Mouse (Mus musculus): ENCODE results near the gene Emc3.

Gene Emc3

GRCm38 (mm10) chr6:113495071-113495675 lies 36.3 kb downstream of the Emc3 start:
- in situ Hi-C loops (cut with MboI, MseI): no loop called here

DNA sequence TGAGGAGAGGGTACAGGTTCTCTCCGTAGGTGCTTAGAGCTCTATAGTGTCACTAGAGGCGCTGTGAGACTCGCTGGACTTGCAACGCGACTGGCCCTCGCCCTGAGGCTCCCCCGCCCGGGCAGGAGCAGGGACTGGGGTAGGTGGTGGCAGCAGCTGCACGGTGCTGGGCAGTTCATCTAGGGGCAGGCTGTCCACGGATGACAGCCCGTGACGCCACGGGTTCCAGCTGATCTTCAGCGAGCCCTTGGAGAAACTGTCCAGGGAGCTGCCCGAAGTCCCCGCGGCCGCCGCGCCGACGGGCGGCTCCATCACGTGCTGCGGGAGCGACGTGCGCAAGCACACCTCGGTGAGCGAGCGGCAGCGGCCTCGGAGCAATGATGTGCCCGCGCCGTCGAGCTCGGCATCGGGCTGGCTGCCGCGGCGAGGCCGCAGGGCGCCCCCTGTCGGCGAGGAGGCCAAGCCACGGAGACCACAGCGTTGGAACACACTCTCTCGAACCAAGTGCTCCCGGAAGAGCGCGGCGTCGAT lies 37.1 kb downstream of the Emc3 start:
- in situ Hi-C loops (cut with MboI, MseI): loop anchor here (5.0 kb wide), 1 partner anchor 47 kb away; no protein-coding TSS in a partner anchor

- in situ Hi-C loops (cut with MboI, MseI): loop anchor here (5.0 kb wide), 1 partner anchor 45 kb away; no protein-coding TSS in a partner anchor
Observed at GRCm38 (mm10) chr6:113492101-113492864, 39.2 kb downstream of the Emc3 start.

GRCm38 (mm10) chr6:113489410-113489809 lies 42.0 kb downstream of the Emc3 start:
- in situ Hi-C loops (cut with MboI, MseI): no loop called here

- in situ Hi-C loops (cut with MboI, MseI): no loop called here
Observed at GRCm38 (mm10) chr6:113487125-113487576, 44.3 kb downstream of the Emc3 start.

DNA sequence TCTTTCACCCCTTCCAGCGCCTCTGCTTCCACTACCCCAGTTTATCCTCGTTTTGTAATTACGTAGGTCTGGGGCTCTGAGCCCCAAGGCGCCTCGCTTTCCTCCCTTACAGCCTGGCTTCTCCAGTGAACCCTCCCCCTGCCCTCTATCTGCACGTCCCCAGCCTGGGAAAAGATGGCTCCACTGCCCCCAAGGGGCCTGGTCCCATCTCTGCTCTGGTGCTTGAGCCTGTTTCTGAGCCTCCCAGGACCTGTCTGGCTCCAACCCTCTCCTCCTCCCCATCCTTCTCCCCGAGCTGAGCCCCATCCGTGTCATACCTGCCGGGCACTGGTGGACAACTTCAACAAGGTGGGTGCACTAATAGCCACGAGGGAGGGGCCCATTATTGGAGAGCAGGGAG lies 47.7 kb downstream of the Emc3 start:
- in situ Hi-C loops (cut with MboI, MseI): no loop called here

DNA sequence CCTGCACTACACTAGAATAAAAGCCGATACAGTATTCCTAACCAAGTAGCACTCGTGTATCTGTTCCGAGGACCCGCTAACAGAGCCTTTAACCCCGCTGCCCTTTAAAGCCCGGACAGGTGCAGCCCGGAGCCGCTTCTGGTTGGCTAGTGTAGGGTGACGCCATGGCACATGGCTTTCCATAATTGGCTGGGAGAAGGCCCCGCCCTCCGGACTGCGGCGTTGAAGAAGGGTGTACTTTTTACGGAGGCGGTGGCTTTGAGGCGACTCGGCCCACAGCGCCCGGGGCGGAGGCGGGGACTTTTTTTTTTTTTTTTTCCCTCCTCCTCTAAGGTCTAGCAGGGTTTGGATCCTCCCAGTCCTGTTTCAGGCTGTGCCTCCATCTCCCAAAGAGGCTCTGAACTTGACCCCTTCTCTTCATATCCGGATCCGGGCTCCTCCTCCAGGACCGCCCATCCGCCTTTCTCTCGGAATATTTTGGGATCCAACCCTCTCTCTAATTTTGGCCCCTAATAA lies 48.3 kb downstream of the Emc3 start, which contains the start of gene Creld1:
Gene Creld1 (plus strand): TSS at position 198 of the 516 bp plus-strand sequence.
- in situ Hi-C loops (cut with MboI, MseI): no loop called here

DNA sequence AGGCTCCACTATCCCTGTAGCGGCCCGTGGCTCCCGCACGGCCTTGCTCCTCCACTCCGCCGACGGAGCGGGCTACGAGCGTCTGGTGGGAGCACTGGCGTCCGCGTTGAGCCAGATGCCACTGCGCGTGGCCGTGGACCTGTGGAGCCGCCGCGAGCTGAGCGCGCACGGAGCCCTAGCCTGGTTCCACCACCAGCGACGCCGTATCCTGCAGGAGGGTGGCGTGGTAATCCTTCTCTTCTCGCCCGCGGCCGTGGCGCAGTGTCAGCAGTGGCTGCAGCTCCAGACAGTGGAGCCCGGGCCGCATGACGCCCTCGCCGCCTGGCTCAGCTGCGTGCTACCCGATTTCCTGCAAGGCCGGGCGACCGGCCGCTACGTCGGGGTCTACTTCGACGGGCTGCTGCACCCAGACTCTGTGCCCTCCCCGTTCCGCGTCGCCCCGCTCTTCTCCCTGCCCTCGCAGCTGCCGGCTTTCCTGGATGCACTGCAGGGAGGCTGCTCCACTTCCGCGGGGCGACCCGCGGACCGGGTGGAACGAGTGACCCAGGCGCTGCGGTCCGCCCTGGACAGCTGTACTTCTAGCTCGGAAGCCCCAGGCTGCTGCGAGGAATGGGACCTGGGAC lies 48.9 kb downstream of the Emc3 start:
- in situ Hi-C loops (cut with MboI, MseI): no loop called here

DNA sequence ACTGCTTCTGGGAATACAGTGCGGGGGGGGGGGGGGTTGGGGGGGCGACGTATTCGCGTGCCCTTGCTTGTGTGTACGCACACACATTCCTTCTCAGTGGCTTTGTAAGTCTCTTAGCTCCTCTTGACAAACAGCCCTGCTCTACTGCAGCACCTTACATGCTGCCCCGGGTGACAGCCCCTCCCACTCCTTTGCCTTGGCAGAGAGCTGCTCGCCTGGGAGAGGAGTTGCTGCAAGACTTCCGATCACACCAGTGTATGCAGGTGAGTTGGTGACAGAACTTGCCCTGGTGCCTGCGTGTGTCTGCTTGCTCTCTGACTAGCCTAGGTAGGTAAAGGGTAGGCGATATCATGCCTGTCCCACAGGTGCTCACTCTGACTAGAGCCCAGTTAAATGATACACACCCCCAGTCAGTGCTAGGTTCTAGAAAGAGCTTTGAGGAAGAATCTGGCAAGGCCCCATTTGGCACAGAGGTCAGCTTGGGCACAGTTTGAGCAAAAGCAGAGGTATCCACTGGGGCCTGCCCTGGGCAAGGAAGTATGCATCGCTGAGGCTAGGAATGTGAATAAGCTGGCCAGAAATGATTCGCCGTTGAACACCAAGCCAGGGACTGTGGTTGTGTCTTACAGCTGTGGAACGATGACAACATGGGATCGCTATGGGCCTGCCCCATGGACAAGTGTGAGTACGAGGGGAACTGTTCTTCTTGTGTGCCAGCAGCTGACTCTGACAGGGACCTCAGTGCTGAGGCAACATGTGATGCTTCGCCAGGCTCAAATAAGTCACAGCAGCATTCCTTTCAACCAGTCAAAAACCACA lies 50.7 kb downstream of the Emc3 start:
- in situ Hi-C loops (cut with MboI, MseI): no loop called here

DNA sequence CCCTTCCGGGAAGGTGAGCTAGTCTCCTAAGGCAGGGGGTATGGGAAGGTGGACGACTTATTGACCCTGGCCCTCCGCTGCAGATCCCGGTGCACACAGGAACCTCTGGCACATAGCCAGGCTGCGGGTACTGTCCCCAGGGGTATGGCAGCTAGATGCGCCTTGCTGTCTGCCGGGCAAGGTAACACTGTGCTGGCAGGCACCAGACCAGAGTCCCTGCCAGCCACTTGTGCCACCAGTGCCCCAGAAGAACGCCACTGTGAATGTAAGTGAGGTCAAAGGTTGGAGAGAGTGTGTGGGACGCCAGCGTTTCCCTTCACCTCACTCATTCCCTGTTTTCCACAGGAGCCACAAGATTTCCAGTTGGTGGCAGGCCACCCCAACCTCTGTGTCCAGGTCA lies 52.5 kb downstream of the Emc3 start:
- in situ Hi-C loops (cut with MboI, MseI): no loop called here

DNA sequence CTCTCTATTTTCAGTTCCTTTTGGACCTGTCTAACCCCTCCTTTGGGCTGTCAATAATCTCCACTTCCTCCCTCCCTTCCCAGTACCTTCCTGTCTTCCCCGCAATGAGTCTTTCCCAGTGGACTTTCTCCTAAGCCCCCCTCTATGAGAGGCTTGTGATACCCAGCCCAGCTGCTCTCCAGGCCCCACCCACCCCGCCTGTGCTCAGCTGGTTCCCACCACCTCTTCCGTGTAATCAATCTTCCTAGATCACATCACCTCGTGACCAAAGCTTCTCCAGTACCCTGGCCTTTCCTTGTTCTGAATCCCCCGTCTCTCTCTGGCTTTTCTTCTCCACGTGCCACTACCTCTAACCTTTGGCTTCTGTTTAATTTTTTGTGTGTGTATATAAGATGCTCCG lies 54.1 kb downstream of the Emc3 start:
- in situ Hi-C loops (cut with MboI, MseI): no loop called here

GRCm38 (mm10) chr6:113473715-113474114 lies 57.7 kb downstream of the Emc3 start:
- in situ Hi-C loops (cut with MboI, MseI): no loop called here

- in situ Hi-C loops (cut with MboI, MseI): no loop called here
Observed at GRCm38 (mm10) chr6:113473246-113473645, 58.2 kb downstream of the Emc3 start.

DNA sequence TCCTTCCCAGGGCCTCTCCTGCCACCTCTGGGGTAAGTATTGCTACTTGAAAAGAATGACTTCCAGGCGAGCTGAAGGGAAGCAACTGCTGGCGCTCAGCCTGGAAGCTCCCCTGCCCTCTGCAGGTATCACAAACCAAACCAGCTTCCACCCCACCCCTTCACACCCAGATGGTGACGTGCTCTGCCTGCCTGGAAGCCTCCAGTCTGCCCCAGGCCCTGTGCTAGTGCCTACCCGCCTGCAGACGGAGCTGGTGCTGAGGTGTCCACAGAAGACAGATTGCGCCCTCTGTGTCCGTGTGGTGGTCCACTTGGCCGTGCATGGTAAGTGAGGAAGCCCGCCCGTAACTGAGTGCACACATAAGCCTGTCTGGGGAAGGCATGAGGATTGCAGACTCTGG lies 59.4 kb downstream of the Emc3 start:
- in situ Hi-C loops (cut with MboI, MseI): no loop called here

DNA sequence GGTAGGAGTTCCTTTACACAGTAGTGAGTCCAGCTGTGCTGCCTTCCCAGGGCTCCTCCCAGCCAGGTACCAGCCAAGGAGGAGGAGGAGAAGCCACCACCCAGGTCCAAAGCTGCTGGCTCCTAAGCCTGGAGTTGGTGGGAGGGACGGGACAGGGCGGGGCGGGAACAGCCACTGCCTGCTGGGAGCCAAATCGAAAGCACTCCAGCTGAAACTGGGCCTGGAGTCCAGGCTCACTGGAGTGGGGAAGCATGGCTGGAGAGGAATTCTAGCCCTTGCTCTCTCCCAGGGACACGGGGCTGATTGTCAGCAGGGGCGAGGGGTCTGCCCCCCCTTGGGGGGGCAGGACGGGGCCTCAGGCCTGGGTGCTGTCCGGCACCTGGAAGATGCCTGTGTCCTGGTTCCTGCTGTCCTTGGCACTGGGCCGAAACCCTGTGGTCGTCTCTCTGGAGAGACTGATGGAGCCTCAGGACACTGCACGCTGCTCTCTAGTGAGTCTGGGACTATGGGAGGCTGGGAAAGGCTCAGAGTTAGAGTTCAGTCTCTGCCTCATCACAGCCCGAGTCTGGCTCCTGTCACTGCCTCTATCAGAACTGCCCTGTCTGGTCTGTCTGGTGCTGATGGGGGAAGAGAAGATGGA lies 60.0 kb downstream of the Emc3 start, which contains the start of gene Il17rc:
Gene Il17rc (plus strand): TSS at position 131 of the 640 bp plus-strand sequence.
- in situ Hi-C loops (cut with MboI, MseI): no loop called here

GRCm38 (mm10) chr6:113469432-113469831 lies 62.0 kb downstream of the Emc3 start:
- in situ Hi-C loops (cut with MboI, MseI): no loop called here

GRCm38 (mm10) chr6:113469021-113469420 lies 62.4 kb downstream of the Emc3 start:
- in situ Hi-C loops (cut with MboI, MseI): no loop called here

DNA sequence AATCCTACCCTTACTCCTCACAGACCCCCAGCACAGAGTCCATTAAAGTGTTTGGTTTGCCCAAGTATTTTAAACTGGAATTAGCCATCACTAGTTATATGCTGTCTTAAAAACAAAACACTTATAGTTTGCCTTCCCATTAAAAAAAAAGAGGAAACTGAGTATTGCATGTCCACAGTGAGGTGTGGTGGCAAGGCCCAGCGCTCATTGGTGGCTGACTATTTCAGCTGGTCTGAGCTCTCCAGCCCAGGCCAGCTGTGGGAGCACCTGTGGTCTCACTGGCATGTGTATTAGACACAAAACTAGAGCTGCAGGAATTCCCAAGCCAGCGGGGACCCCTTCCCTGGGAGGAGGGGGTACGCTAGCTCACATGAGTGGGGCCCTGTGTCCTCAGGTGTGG lies 62.9 kb downstream of the Emc3 start:
- in situ Hi-C loops (cut with MboI, MseI): no loop called here

- in situ Hi-C loops (cut with MboI, MseI): no loop called here
Observed at GRCm38 (mm10) chr6:113465602-113466001, 65.8 kb downstream of the Emc3 start.

Measured in regulatory T cell (primary cell).